Mouse (Mus musculus) liver, adult 2 months (tissue): ENCODE data around the gene Nostrin. TPM values are rescaled to one million over a fixed set of nuclear protein-coding genes. Genes with fewer than 3 reads are reported as not detected.

ENCODE experiments used
- DNase-seq: peaks from one replicate; pipeline ENCODE4 v3.0.0-alpha.2; 2011; ENCODE audit warnings: low read depth, low spot score; ENCODE audit errors: extremely low read depth
- H3K27ac ChIP-seq: fragments of 200-500 bp; replicated peaks from 2 replicates; pipeline ENCODE4 v1.5.1; 2012; ENCODE audit warnings: low read depth, mild to moderate bottlenecking, control low read depth, inconsistent platforms, low read length; ENCODE audit not compliant: insufficient read depth
- H3K27me3 ChIP-seq: fragments of 200-500 bp; 2 replicates; pipeline ENCODE4 v1.6.1; 2012; ENCODE audit warnings: mild to moderate bottlenecking, moderate library complexity, low read length, inconsistent platforms; ENCODE audit not compliant: control insufficient read depth, insufficient read depth
- H3K36me3 ChIP-seq: fragments of 200-500 bp; 2 replicates; pipeline ENCODE4 v1.6.1; 2012; ENCODE audit warnings: low read length, inconsistent platforms; ENCODE audit not compliant: control insufficient read depth, insufficient read depth
- H3K4me1 ChIP-seq: fragments of 200-500 bp; 2 replicates; pipeline ENCODE4 v1.6.1; 2011; ENCODE audit warnings: low read length; ENCODE audit not compliant: control insufficient read depth, insufficient read depth
- H3K4me3 ChIP-seq: fragments of 200-500 bp; 2 replicates; pipeline ENCODE4 v1.5.1; 2011; ENCODE audit warnings: low read depth, mild to moderate bottlenecking, control low read depth, low read length, moderate library complexity; ENCODE audit not compliant: insufficient read depth
- H3K79me2 ChIP-seq: fragments of 200-500 bp; 2 replicates; pipeline ENCODE4 v1.6.1; 2012; ENCODE audit warnings: inconsistent platforms, mild to moderate bottlenecking, low read length, moderate library complexity; ENCODE audit not compliant: control insufficient read depth, insufficient read depth
- H3K9ac ChIP-seq: fragments of 200-500 bp; 2 replicates; pipeline ENCODE4 v1.6.1; 2012; ENCODE audit warnings: low read depth, mild to moderate bottlenecking, control low read depth, inconsistent platforms, low read length
- CTCF ChIP-seq: fragments of 200-500 bp; IDR thresholded peaks from 2 replicates; pipeline ENCODE4 v1.5.1; 2011; ENCODE audit warnings: low read depth, low read length, control low read depth
- POLR2A ChIP-seq: fragments of 200-500 bp; IDR thresholded peaks from 2 replicates; pipeline ENCODE4 v1.6.1; 2011; ENCODE audit warnings: low read length, control low read depth; ENCODE audit not compliant: insufficient read depth; ENCODE audit errors: extremely low read depth
- WGBS: fragments of 180-500 bp; shearing (Covaris S2); methylation state at CpG from one replicate; pipeline ENCODE4 v1.1.7; 2018; 5-methylcytosine and 5-hydroxymethylcytosine counted together
- polyA plus RNA-seq: library from polyadenylated mRNA; depleted of rRNA; stranded (reverse); fragments of >200 nt; gene quantifications from 2 replicates; pipeline ENCODE4 v1.2.3, GENCODE M21; 2012; rRNA removed
- total RNA-seq: library from RNA; depleted of rRNA; stranded (reverse); fragments of >200 nt; gene quantifications from 2 replicates; pipeline ENCODE4 v1.2.3, GENCODE M21; 2014; rRNA removed

Gene Nostrin
- total and polyA plus RNA-seq, 2 experiments = 3.2 to 38.1 TPM

DNA sequence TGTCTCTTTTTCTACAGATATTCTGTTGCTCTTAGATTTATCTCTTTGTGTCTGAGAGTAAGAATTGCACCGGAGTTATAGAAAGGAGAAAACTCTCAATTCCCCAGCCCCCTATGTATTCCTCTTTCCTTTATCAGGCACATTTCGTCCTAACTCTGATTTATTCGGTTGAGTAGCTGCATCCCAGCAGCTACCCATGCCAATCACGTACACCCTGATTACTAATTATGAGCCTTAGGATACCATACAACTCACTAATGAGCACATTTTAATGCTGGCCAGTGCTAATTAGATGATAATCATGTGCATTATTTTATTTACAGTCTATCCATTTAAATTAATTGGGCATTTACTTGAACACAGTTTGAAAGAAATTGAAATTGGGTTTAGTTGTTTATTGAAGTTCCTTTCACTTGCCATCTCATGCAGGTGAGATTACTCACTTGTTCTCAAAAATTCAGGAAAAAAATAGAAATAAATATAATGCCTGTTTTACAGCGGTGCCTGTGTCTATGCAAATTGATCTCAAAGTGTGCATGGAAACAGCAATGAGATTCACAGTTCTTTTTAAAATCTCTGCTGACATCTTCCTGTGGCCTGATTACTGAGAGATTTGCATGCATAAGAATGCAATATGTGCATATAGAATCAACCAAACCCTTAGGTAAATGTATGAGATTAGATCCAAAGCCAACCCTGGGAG, 99.5 kb downstream of the Nostrin start:
- WGBS = 94% methylated on average over 5 of the region's 5 CpGs
- H3K36me3 ChIP-seq = peaks cover 28% of the 10 kb centered on the region
- H3K27me3 ChIP-seq = no peaks in the 10 kb centered on the region
- DNase-seq = no peak
- peaks cover 4% of the 10 kb centered on the region; the same call in 1 of the 2 replicates for H3K4me1 ChIP-seq
- H3K79me2 ChIP-seq = no peaks in the 10 kb centered on the region
- H3K4me3 ChIP-seq = no peak overlapping the region
- H3K27ac ChIP-seq = no peak overlapping the region
- H3K9ac ChIP-seq = no peak overlapping the region
- TF ChIP-seq POLR2A = no peak
- no peak for TF ChIP-seq CTCF

Other genes with a start within 250 kb of the Nostrin start
- gene Spc25, start 70.4 kb downstream of the Nostrin start, total RNA-seq = 3.5 and 6.4 TPM in 2 replicates
- 0.81 and 2.2 TPM in 2 replicates for gene Spc25, start 70.4 kb downstream of the Nostrin start, polyA plus RNA-seq
- gene G6pc2, start 75.3 kb downstream of the Nostrin start, total RNA-seq = not detected in 2 replicates
- gene G6pc2, start 75.3 kb downstream of the Nostrin start, polyA plus RNA-seq = not detected in 2 replicates
- 597 and 649 TPM in 2 replicates for gene Abcb11, start 206.8 kb downstream of the Nostrin start, total RNA-seq
- gene Abcb11, start 206.8 kb downstream of the Nostrin start, polyA plus RNA-seq = 209 and 226 TPM in 2 replicates
- 0.65 and 1.3 TPM in 2 replicates for gene Dhrs9, start 244.6 kb downstream of the Nostrin start, total RNA-seq
- gene Dhrs9, start 244.6 kb downstream of the Nostrin start, polyA plus RNA-seq = 0.98 and 1.5 TPM in 2 replicates